Mouse (Mus musculus) myocyte (in vitro differentiated cells): ENCODE measurements around the gene Ccdc185.

Experiments used
- POLR2A ChIP-seq: IDR thresholded peaks from one replicate; pipeline ENCODE4 v1.6.1; 2011; ENCODE audit warnings: low read depth, mild to moderate bottlenecking, control low read depth, moderate library complexity; ENCODE audit not compliant: insufficient read length
- POLR2AphosphoS2 ChIP-seq: IDR thresholded peaks from one replicate; pipeline ENCODE4 v1.6.1; 2011; ENCODE audit warnings: low read depth, control low read depth; ENCODE audit not compliant: insufficient read length

GRCm38 (mm10) chr1:182783774-182784173 lies 34.8 kb upstream of the Ccdc185 start:
- no peak for TF ChIP-seq POLR2A
- no peak for TF ChIP-seq POLR2AphosphoS2
